Mouse (Mus musculus): Measurements from ENCODE around the gene Tmem217.
A peak's percentile ranks its signal among the peaks of the same experiment; 100 is the strongest.

Tmem217 gene

GRCm38 (mm10) chr17:29552162-29552732 is at the start of gene Tmem217:
Gene Tmem217, minus strand, starts transcription at chr17:29552385.
- DNase-seq, result no peak

- DNase-seq, result no peak
Observed at GRCm38 (mm10) chr17:29601391-29601790, 49.2 kb upstream of the Tmem217 start.

GRCm38 (mm10) chr17:29599537-29599936 is 47.4 kb upstream of the Tmem217 start:
- DNase-seq, result peak in 1 of 2 experiments; percentile 33

- no peak for DNase-seq
Observed at GRCm38 (mm10) chr17:29599051-29599450, 46.9 kb upstream of the Tmem217 start.

GRCm38 (mm10) chr17:29596771-29597132 is 44.6 kb upstream of the Tmem217 start:
- peak; percentile 40 to 42 for DNase-seq

GRCm38 (mm10) chr17:29595891-29596770 is 43.9 kb upstream of the Tmem217 start:
- DNase-seq, result peak; percentile 74 to 78

GRCm38 (mm10) chr17:29589221-29589898 is 37.2 kb upstream of the Tmem217 start:
- peak; percentile 53 to 55 for DNase-seq

GRCm38 (mm10) chr17:29586921-29587320 is 34.7 kb upstream of the Tmem217 start:
- no peak for DNase-seq

GRCm38 (mm10) chr17:29585446-29585845 is 33.3 kb upstream of the Tmem217 start:
- no peak for DNase-seq

GRCm38 (mm10) chr17:29584737-29585136 is 32.6 kb upstream of the Tmem217 start:
- DNase-seq, result no peak

GRCm38 (mm10) chr17:29584306-29584705 is 32.1 kb upstream of the Tmem217 start:
- no peak for DNase-seq

- no peak for DNase-seq
Observed at GRCm38 (mm10) chr17:29583569-29583968, 31.4 kb upstream of the Tmem217 start.

GRCm38 (mm10) chr17:29579579-29580126 is 27.5 kb upstream of the Tmem217 start:
- DNase-seq, result no peak

- peak; percentile 38 to 45 for DNase-seq
Observed at GRCm38 (mm10) chr17:29569831-29570230, 17.6 kb upstream of the Tmem217 start.

- no peak for DNase-seq
Observed at GRCm38 (mm10) chr17:29568435-29568834, 16.2 kb upstream of the Tmem217 start.

- DNase-seq, result no peak
Observed at GRCm38 (mm10) chr17:29565521-29565920, 13.3 kb upstream of the Tmem217 start.

GRCm38 (mm10) chr17:29558476-29558875 is 6.3 kb upstream of the Tmem217 start:
- no peak for DNase-seq

- no peak for DNase-seq
Observed at GRCm38 (mm10) chr17:29556893-29557292, 4.7 kb upstream of the Tmem217 start.

GRCm38 (mm10) chr17:29556456-29556855 is 4.3 kb upstream of the Tmem217 start:
- DNase-seq, result no peak

GRCm38 (mm10) chr17:29554176-29554575 is 2.0 kb upstream of the Tmem217 start:
- DNase-seq, result no peak

- DNase-seq, result no peak
Observed at GRCm38 (mm10) chr17:29551019-29551418, 1.2 kb downstream of the Tmem217 start.

- DNase-seq, result peak; percentile 97 to 98
Observed at GRCm38 (mm10) chr17:29549543-29550428, 2.4 kb downstream of the Tmem217 start, which contains the start of the genes Gm17657 and Tbc1d22b. Gene Gm17657, minus strand, starts transcription at chr17:29549638. Gene Tbc1d22b, plus strand, starts transcription at chr17:29549785.
